Mouse (Mus musculus): Measurements from ENCODE around the gene Ccdc15. TPM values are rescaled to one million over a fixed set of nuclear protein-coding genes. Genes with fewer than 3 reads are reported as not detected.

The Ccdc15 gene
- total RNA-seq, 1 experiment from 2014 or later: 18.2 TPM

DNA sequence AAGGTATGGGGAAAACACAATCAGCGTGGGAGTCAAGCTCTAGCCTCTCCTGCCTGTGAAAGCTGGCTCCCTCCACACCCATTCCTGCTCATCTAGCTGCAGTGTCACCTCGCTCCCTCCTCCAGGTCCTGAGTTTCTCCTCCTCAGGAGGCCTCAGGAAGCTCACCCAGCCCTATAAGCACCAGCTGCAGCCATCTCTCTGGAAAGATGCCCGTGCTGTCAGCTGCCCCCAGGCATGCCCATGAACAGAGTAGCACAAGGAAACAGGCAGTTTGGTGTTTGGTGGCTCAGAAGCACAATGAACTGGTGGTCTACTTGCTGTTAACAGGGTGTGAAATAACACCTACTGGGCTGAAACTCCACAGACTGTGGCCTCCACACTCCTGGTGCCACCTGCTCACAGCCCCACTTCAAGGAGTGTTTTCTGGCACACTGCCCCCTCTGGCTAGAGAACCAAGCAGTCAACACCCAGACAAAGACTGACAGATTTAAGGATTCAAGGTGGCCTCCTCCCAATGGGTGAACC, 99.8 kb downstream of the Ccdc15 start:
- ATAC-seq (replicated peaks in 1 of 2; ENCODE audit: insufficient read depth in 1 of 2, low FRiP score in 2 of 2, low TSS enrichment in 1 of 2, low read depth in 1 of 2, poor library complexity in 2 of 2, severe bottlenecking in 2 of 2): no peak

- peak; percentile 50 to 61 for ATAC-seq (replicated peaks in 1 of 2; ENCODE audit: insufficient read depth in 1 of 2, low FRiP score in 2 of 2, low TSS enrichment in 1 of 2, low read depth in 1 of 2, poor library complexity in 2 of 2, severe bottlenecking in 2 of 2)
Observed at GRCm38 (mm10) chr9:37247429-37247828, 100.8 kb downstream of the Ccdc15 start.

DNA sequence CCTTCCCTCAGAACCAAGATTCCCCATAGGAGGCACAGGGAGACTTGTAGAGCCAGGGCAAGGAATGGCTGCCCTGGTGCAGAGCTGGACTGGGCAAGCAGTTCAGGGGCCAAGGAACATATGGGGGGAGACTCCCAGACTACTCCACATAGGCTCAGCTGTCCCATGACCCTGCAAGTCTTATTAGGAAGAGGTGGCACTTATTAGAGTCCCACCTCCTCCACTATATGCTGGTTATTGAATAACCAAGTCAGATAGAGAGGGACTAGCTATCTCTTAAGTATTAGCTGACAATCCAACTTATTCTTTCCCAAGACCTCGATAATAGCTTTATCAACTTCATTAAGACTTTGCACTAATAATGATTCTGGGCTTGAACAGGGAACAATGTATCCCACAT, 102.4 kb downstream of the Ccdc15 start:
- ATAC-seq (replicated peaks in 1 of 2; ENCODE audit: insufficient read depth in 1 of 2, low FRiP score in 2 of 2, low TSS enrichment in 1 of 2, low read depth in 1 of 2, poor library complexity in 2 of 2, severe bottlenecking in 2 of 2): no peak

- no peak for ATAC-seq (replicated peaks in 1 of 2; ENCODE audit: insufficient read depth in 1 of 2, low FRiP score in 2 of 2, low TSS enrichment in 1 of 2, low read depth in 1 of 2, poor library complexity in 2 of 2, severe bottlenecking in 2 of 2)
Observed at GRCm38 (mm10) chr9:37245404-37245803, 102.8 kb downstream of the Ccdc15 start.

DNA sequence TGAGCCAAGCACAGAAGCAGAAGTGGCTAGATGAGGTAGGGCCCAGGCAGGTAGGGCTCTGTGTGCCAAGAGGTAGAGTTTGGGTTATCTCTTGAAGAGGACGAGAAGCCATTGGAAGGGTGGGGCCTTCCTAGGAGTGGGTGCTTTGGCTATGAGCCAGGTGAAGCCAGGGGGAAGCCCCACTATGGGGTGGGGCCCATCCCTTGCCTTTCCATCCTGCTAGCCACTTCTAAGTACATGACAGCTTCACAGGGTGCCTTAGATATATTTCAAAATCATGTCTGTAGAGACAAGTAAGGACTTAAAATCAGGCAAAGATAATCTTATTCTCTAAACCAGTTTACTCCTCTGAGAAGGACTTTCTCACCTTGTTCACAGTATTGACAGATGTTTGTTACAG, 103.6 kb downstream of the Ccdc15 start:
- ATAC-seq (replicated peaks in 1 of 2; ENCODE audit: insufficient read depth in 1 of 2, low FRiP score in 2 of 2, low TSS enrichment in 1 of 2, low read depth in 1 of 2, poor library complexity in 2 of 2, severe bottlenecking in 2 of 2): no peak

- no peak for ATAC-seq (replicated peaks in 1 of 2; ENCODE audit: insufficient read depth in 1 of 2, low FRiP score in 2 of 2, low TSS enrichment in 1 of 2, low read depth in 1 of 2, poor library complexity in 2 of 2, severe bottlenecking in 2 of 2)
Observed at GRCm38 (mm10) chr9:37242764-37243163, 105.5 kb downstream of the Ccdc15 start.

GRCm38 (mm10) chr9:37235951-37236737, 112.1 kb downstream of the Ccdc15 start:
- no peak; a peak in 1 of 4 replicates for ATAC-seq (replicated peaks in 1 of 2; ENCODE audit: insufficient read depth in 1 of 2, low FRiP score in 2 of 2, low TSS enrichment in 1 of 2, low read depth in 1 of 2, poor library complexity in 2 of 2, severe bottlenecking in 2 of 2)

GRCm38 (mm10) chr9:37232201-37233195, 115.7 kb downstream of the Ccdc15 start:
- no peak for ATAC-seq (replicated peaks in 1 of 2; ENCODE audit: insufficient read depth in 1 of 2, low FRiP score in 2 of 2, low TSS enrichment in 1 of 2, low read depth in 1 of 2, poor library complexity in 2 of 2, severe bottlenecking in 2 of 2)

DNA sequence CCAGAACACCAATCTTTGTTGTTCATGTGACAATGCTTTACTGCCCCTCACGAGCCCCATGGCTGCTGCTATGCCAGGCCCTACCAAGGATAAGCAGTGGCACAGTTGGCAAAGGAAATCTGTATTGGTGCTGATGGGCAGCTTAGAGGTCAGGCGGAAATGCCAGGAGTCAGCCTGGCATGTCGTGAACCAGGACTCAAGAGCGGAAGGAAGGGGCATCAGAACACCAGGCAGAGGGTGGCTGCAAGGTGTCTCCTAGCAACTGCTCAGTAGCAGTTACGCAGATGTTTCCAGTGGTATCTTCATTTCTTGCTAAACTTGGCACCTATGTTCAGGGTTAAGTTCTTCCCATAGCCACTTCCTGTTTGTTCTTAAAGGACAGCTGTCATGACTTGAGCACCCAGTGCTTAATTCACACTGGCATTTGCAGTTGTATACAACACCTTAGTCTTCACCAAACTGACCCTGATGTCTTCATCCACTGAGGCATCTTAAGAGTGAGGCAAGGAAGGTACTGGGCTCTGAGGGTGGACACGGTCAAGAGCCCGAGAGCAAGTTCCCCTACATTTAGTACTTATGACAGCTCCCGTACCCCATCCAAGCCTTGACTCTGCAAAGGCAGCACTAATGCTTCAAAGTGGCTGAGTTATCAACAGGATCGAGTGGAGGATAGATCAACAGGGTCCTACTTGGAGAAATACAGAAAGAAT, 117.6 kb downstream of the Ccdc15 start:
- peak; percentile 26 to 62; a peak in 3 of 4 replicates for ATAC-seq (replicated peaks in 1 of 2; ENCODE audit: insufficient read depth in 1 of 2, low FRiP score in 2 of 2, low TSS enrichment in 1 of 2, low read depth in 1 of 2, poor library complexity in 2 of 2, severe bottlenecking in 2 of 2)

GRCm38 (mm10) chr9:37229880-37230325, 118.3 kb downstream of the Ccdc15 start:
- peak; percentile 83 to 85 for ATAC-seq (replicated peaks in 1 of 2; ENCODE audit: insufficient read depth in 1 of 2, low FRiP score in 2 of 2, low TSS enrichment in 1 of 2, low read depth in 1 of 2, poor library complexity in 2 of 2, severe bottlenecking in 2 of 2)

Other genes starting within 250 kb of the Ccdc15 start
- gene Pknox2, start 201.0 kb downstream of the Ccdc15 start, total RNA-seq (2017): 0.25 TPM in 1 of 2 replicates, not detected in the other
- gene Tmem218, start 140.2 kb downstream of the Ccdc15 start, total RNA-seq (2017): 6.1 and 7.1 TPM in 2 replicates
- gene Slc37a2, start 92.7 kb downstream of the Ccdc15 start, total RNA-seq (2017): 0.55 and 0.69 TPM in 2 replicates
- gene Hepacam, start 18.9 kb upstream of the Ccdc15 start, total RNA-seq (2017): not detected in 2 replicates
- 6.2 and 13.4 TPM in 2 replicates for gene Robo4, start 53.5 kb upstream of the Ccdc15 start, total RNA-seq (2017)
- 1.4 and 2.3 TPM in 2 replicates for gene Robo3, start 84.8 kb upstream of the Ccdc15 start, total RNA-seq (2017)
- gene Msantd2, start 140.9 kb upstream of the Ccdc15 start, total RNA-seq (2017): 44.3 and 63.0 TPM in 2 replicates
- gene Esam, start 179.6 kb upstream of the Ccdc15 start, total RNA-seq (2017): 12.3 and 15.7 TPM in 2 replicates
- gene Vsig2, start 190.8 kb upstream of the Ccdc15 start, total RNA-seq (2017): 2.2 and 4.9 TPM in 2 replicates
- 24.4 and 42.0 TPM in 2 replicates for gene Nrgn, start 204.5 kb upstream of the Ccdc15 start, total RNA-seq (2017)
- gene Siae, start 207.3 kb upstream of the Ccdc15 start, total RNA-seq (2017): 26.1 and 29.4 TPM in 2 replicates

Measured in hematopoietic stem cell, adult 5-6 weeks (primary cell).